Comparison of ENCODE assay signal across 8 mouse cellular contexts in genomic region chrX:170009801-170010221, GRCm38 (mm10). TPM values are rescaled to one million over a fixed set of nuclear protein-coding genes. Genes with fewer than 3 reads are reported as not detected.
DNase-seq lines count a peak whose midpoint lies in the region; ATAC-seq lines count a peak whose summit lies in the region.

No protein-coding gene starts in this region.

- DNase-seq in adrenal gland, adult (ENCODE audit: inconsistent age in 2 of 2, low spot score in 1 of 2), result peak; percentile 100
- peak; percentile 99 for DNase-seq in embryo, embryonic 10.5 days (ENCODE audit: low spot score)
- DNase-seq in gastrocnemius, postnatal 10 days, result peak; percentile 96
- DNase-seq in induced T-regulatory cell, adult 2 months (ENCODE audit: low read depth), result peak; percentile 98
- peak; percentile 100 for DNase-seq in left cerebral cortex, adult 8-10 months (ENCODE audit: low spot score in 2 of 2)
- peak; percentile 100 for DNase-seq in right cerebral cortex, adult 2 months (ENCODE audit: low spot score in 2 of 2)
- DNase-seq in urinary bladder, postnatal 10 days (ENCODE audit: low spot score), result peak; percentile 100

- peak; percentile 87 for ATAC-seq in megakaryocyte, adult 5-6 weeks (ENCODE audit: poor library complexity, severe bottlenecking)

RNA-seq across cellular contexts. Expression of gene Gm21887, which starts 0.4 kb away (rescaled TPM):
- 10 to 100 TPM; 47.0 to 72.9 TPM for total RNA-seq in gastrocnemius, postnatal 10 days (2021)
- total RNA-seq in left cerebral cortex, adult 8-10 months (2022), result 100 to 1,000 TPM in 2 of 4 experiments, 10 to 100 TPM in 2; 64.2 to 131 (median 96.7) TPM
- 28.5 and 29.2 TPM in 2 replicates for total RNA-seq in megakaryocyte, adult 5-6 weeks (2015)
- 38.0 and 59.3 TPM in 2 replicates for total RNA-seq in megakaryocyte, adult 5-6 weeks (2017)

Comparison
In these comparisons a context has a peak if more than half of its experiments do, and no peak if none do; other contexts are left out.
1. Peak in every context shown above with its lines: DNase-seq and ATAC-seq.